Mouse (Mus musculus) forebrain, embryonic 14.5 days (tissue): ENCODE measurements at regions not wholly inside any gene's neighbourhood (a gene's known extent, or its start where the extent isn't known, plus 50 kb on each side); places are given as distances from the start of the nearest gene placed in this dataset.
"Not testable (repeated sequence)": the region's sequence is repeated elsewhere in the genome, so short reads cannot be mapped to it uniquely, and the experiment has no call there.

Experiments
- ATAC-seq: fragments of 200-750 bp; cut with Nextera tagmentation; 2 replicates; pipeline ENCODE4 v1.8.0; 2017; ENCODE audit warnings: mild to moderate bottlenecking, moderate library complexity
- DNase-seq: peaks from one replicate; pipeline ENCODE4 v3.0.0-alpha.2; 2015; ENCODE audit warnings: low spot score
- H3K27ac ChIP-seq: fragments of 300-500 bp; sonication (generic); 2 replicates; pipeline ENCODE4 v1.5.1; 2014; ENCODE audit warnings: low read depth, mild to moderate bottlenecking, control low read depth, low read length, moderate library complexity
- H3K27me3 ChIP-seq: fragments of 300-500 bp; sonication (generic); replicated peaks from 2 replicates; pipeline ENCODE4 v1.6.1; 2014; ENCODE audit warnings: low read length, control low read depth, mixed read lengths; ENCODE audit not compliant: control insufficient read depth, insufficient read depth
- H3K36me3 ChIP-seq: fragments of 300-500 bp; sonication (generic); 2 replicates; pipeline ENCODE4 v1.6.1; 2014; ENCODE audit warnings: low read length, control low read depth; ENCODE audit not compliant: control insufficient read depth, insufficient read depth
- H3K4me1 ChIP-seq: fragments of 300-500 bp; sonication (generic); 2 replicates; pipeline ENCODE4 v1.6.1; 2014; ENCODE audit warnings: antibody characterized with exemption, low read length, control low read depth; ENCODE audit not compliant: control insufficient read depth, insufficient read depth
- H3K4me2 ChIP-seq: fragments of 300-500 bp; sonication (generic); 2 replicates; pipeline ENCODE4 v1.6.1; 2014; ENCODE audit warnings: mild to moderate bottlenecking, control low read depth, low read length
- H3K4me3 ChIP-seq: fragments of 300-500 bp; sonication (generic); 2 replicates; pipeline ENCODE4 v1.5.1; 2014; ENCODE audit warnings: low read depth, low read length, control low read depth
- H3K9ac ChIP-seq: fragments of 300-500 bp; sonication (generic); 2 replicates; pipeline ENCODE4 v1.6.1; 2014; ENCODE audit warnings: mild to moderate bottlenecking, low read length, control low read depth, moderate library complexity
- H3K9me3 ChIP-seq: fragments of 300-500 bp; sonication (generic); replicated peaks from 2 replicates; pipeline ENCODE4 v1.6.1; 2016; ENCODE audit warnings: low read length, control low read depth, mixed read lengths; ENCODE audit not compliant: control insufficient read depth
- WGBS: fragments of 180-500 bp; shearing (Covaris S2); extraction: QIAGEN DNeasy Blood & Tissue Kit; methylation state at CpG from one replicate; pipeline ENCODE4 v1.1.7; 2014; 5-methylcytosine and 5-hydroxymethylcytosine counted together

GRCm38 (mm10) chrX:79760887-79761286, 89.7 kb upstream of the Mageb16 start:
- no peaks in the 10 kb centered on the region for H3K27me3 ChIP-seq
- H3K9ac ChIP-seq = no peak overlapping the region
- H3K27ac ChIP-seq = no peak overlapping the region
- H3K4me2 ChIP-seq = no peak overlapping the region
- ATAC-seq (no peak), DNase-seq (peak; percentile 16)
- H3K9me3 ChIP-seq = no peaks in the 10 kb centered on the region
- H3K4me1 ChIP-seq = no peaks in the 10 kb centered on the region
- H3K4me3 ChIP-seq = no peak overlapping the region
- H3K36me3 ChIP-seq = no peaks in the 10 kb centered on the region

DNA sequence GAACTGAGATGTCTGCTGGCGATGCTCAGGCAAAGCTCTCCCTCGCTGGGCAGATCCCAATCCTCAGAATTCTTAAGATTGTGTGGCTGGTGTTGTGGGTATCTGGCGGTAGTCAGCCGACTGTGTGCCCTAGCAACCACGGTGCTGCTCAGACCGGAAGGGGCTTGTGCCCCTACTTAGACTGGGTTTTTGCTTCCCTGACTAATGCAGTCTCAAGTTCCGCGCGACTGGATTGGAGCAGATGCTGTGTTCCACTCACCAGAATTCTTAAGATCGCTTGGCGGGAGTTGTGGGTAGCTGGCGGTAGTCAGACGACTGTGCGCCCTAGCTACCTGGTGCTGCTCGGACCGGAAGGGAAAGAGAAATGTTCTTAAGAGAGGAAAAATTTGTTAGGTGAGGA, 87.4 kb upstream of the Mageb16 start:
- not testable (repeated sequence) for DNase-seq, H3K9ac ChIP-seq, H3K36me3 ChIP-seq, ATAC-seq, H3K9me3 ChIP-seq, H3K27ac ChIP-seq, H3K4me3 ChIP-seq, H3K4me1 ChIP-seq, H3K27me3 ChIP-seq, H3K4me2 ChIP-seq
- WGBS = 82% methylated on average over 16 of the region's 16 CpGs
